Mouse (Mus musculus) adipocyte (in vitro differentiated cells): ENCODE data around the gene Drg1.
A peak's percentile ranks its signal among the peaks of the same experiment; 100 is the strongest.
"Not testable (repeated sequence)": the region's sequence is repeated elsewhere in the genome, so short reads cannot be mapped to it uniquely, and the experiment has no call there.

Experiments
- DNase-seq: peaks from one replicate; pipeline ENCODE4 v3.0.0-alpha.2; 2016; ENCODE audit warnings: low spot score

The Drg1 gene

GRCm38 (mm10) chr11:3212526-3212925 is 53.7 kb downstream of the Drg1 start:
- DNase-seq = no peak

- no peak for DNase-seq
Measured at GRCm38 (mm10) chr11:3206783-3207182, 59.4 kb downstream of the Drg1 start.

GRCm38 (mm10) chr11:3205207-3205606 is 61.0 kb downstream of the Drg1 start:
- no peak for DNase-seq

GRCm38 (mm10) chr11:3203771-3204170 is 62.4 kb downstream of the Drg1 start:
- DNase-seq = no peak

GRCm38 (mm10) chr11:3202781-3203441 is 63.3 kb downstream of the Drg1 start:
- DNase-seq = peak; percentile 56

GRCm38 (mm10) chr11:3202231-3202701 is 63.9 kb downstream of the Drg1 start, which contains the start of gene Eif4enif1:
Gene Eif4enif1, plus strand, starts transcription at chr11:3202392.
- DNase-seq = peak; percentile 86

GRCm38 (mm10) chr11:3201326-3202230 is 64.6 kb downstream of the Drg1 start:
- DNase-seq = peak; percentile 65

GRCm38 (mm10) chr11:3200636-3201035 is 65.6 kb downstream of the Drg1 start:
- not testable (repeated sequence) for DNase-seq

GRCm38 (mm10) chr11:3193363-3193762 is 72.9 kb downstream of the Drg1 start, which contains the start of gene Sfi1:
Gene Sfi1, minus strand, starts transcription at chr11:3193463.
- no peak for DNase-seq

GRCm38 (mm10) chr11:3182707-3183106 is 83.5 kb downstream of the Drg1 start:
- DNase-seq = not testable (repeated sequence)

GRCm38 (mm10) chr11:3181971-3182370 is 84.2 kb downstream of the Drg1 start:
- DNase-seq = not testable (repeated sequence)

- DNase-seq = peak; percentile 56
Measured at GRCm38 (mm10) chr11:3181250-3181649, 85.0 kb downstream of the Drg1 start.

GRCm38 (mm10) chr11:3180510-3181160 is 85.6 kb downstream of the Drg1 start:
- DNase-seq = not testable (repeated sequence)

GRCm38 (mm10) chr11:3179726-3180092 is 86.5 kb downstream of the Drg1 start:
- DNase-seq = not testable (repeated sequence)

GRCm38 (mm10) chr11:3178968-3179725 is 87.1 kb downstream of the Drg1 start:
- peak; percentile 32 for DNase-seq

GRCm38 (mm10) chr11:3173425-3174318 is 92.5 kb downstream of the Drg1 start:
- peak; percentile 47 for DNase-seq

- DNase-seq = not testable (repeated sequence)
Measured at GRCm38 (mm10) chr11:3172526-3172925, 93.7 kb downstream of the Drg1 start.

- DNase-seq = not testable (repeated sequence)
Measured at GRCm38 (mm10) chr11:3171931-3172330, 94.3 kb downstream of the Drg1 start.

- DNase-seq = not testable (repeated sequence)
Measured at GRCm38 (mm10) chr11:3169042-3169441, 97.2 kb downstream of the Drg1 start.

- DNase-seq = peak; percentile 27
Measured at GRCm38 (mm10) chr11:3167571-3168001, 98.6 kb downstream of the Drg1 start.
